Mouse (Mus musculus): Measurements from ENCODE around the gene Btbd2.

- TF ChIP-seq CTCF (IDR thresholded peaks at IDR 0.05; ENCODE audit: extremely low read depth, insufficient read depth, insufficient read length, insufficient replicate concordance) (peak; percentile 98), POLR2A (IDR thresholded peaks at IDR 0.05; ENCODE audit: low read depth, low read length) (no peak)
Observed at GRCm38 (mm10) chr10:80684214-80684613, 27.3 kb upstream of the Btbd2 start.
